Mouse (Mus musculus): Measurements from ENCODE around the gene Rbm17. TPM values are rescaled to one million over a fixed set of nuclear protein-coding genes. Genes with fewer than 3 reads are reported as not detected.

The Rbm17 gene
- total RNA-seq, 2 experiments from 2014 or later, result 72.4 to 86.0 TPM

- no peak for DNase-seq
Observed at GRCm38 (mm10) chr2:11587996-11588395, 16.0 kb downstream of the Rbm17 start.

GRCm38 (mm10) chr2:11579399-11579798 is 24.6 kb downstream of the Rbm17 start:
- no peak for DNase-seq

GRCm38 (mm10) chr2:11578187-11578586 is 25.8 kb downstream of the Rbm17 start:
- no peak for DNase-seq

- DNase-seq, result no peak
Observed at GRCm38 (mm10) chr2:11573684-11574083, 30.3 kb downstream of the Rbm17 start.

- no peak for DNase-seq
Observed at GRCm38 (mm10) chr2:11571004-11571535, 32.9 kb downstream of the Rbm17 start.

GRCm38 (mm10) chr2:11568471-11568870 is 35.5 kb downstream of the Rbm17 start:
- DNase-seq, result no peak

- no peak for DNase-seq
Observed at GRCm38 (mm10) chr2:11567781-11568362, 36.1 kb downstream of the Rbm17 start.

- DNase-seq, result no peak
Observed at GRCm38 (mm10) chr2:11566898-11567297, 37.1 kb downstream of the Rbm17 start.

- DNase-seq, result no peak
Observed at GRCm38 (mm10) chr2:11566241-11566640, 37.7 kb downstream of the Rbm17 start.

- DNase-seq, result no peak
Observed at GRCm38 (mm10) chr2:11564768-11565167, 39.2 kb downstream of the Rbm17 start.

- no peak for DNase-seq
Observed at GRCm38 (mm10) chr2:11563256-11563655, 40.7 kb downstream of the Rbm17 start.

GRCm38 (mm10) chr2:11558654-11559053 is 45.3 kb downstream of the Rbm17 start:
- no peak for DNase-seq

GRCm38 (mm10) chr2:11557244-11557643 is 46.7 kb downstream of the Rbm17 start:
- no peak for DNase-seq

- no peak for DNase-seq
Observed at GRCm38 (mm10) chr2:11555316-11555715, 48.6 kb downstream of the Rbm17 start.

GRCm38 (mm10) chr2:11553471-11554400 is 50.2 kb downstream of the Rbm17 start, which contains the start of gene Pfkfb3:
Gene Pfkfb3 (minus strand): TSS chr2:11554077.
- peak; percentile 62 to 65 for DNase-seq

- DNase-seq, result peak in 1 of 2 experiments; percentile 27
Observed at GRCm38 (mm10) chr2:11552966-11553451, 50.9 kb downstream of the Rbm17 start.

- no peak for DNase-seq
Observed at GRCm38 (mm10) chr2:11552297-11552821, 51.6 kb downstream of the Rbm17 start.

GRCm38 (mm10) chr2:11551726-11552125 is 52.2 kb downstream of the Rbm17 start:
- no peak for DNase-seq

- DNase-seq, result no peak
Observed at GRCm38 (mm10) chr2:11548508-11548907, 55.4 kb downstream of the Rbm17 start.

- no peak for DNase-seq
Observed at GRCm38 (mm10) chr2:11547609-11548008, 56.3 kb downstream of the Rbm17 start.

GRCm38 (mm10) chr2:11546091-11546490 is 57.9 kb downstream of the Rbm17 start:
- DNase-seq, result no peak

GRCm38 (mm10) chr2:11545380-11545779 is 58.6 kb downstream of the Rbm17 start:
- DNase-seq, result no peak

- DNase-seq, result no peak
Observed at GRCm38 (mm10) chr2:11544342-11544741, 59.6 kb downstream of the Rbm17 start.

Data from layer of hippocampus, postnatal 36 days (tissue).